Mouse (Mus musculus): ENCODE measurements around the gene Clcnka. TPM values are rescaled to one million over a fixed set of nuclear protein-coding genes. Genes with fewer than 3 reads are reported as not detected.

Clcnka gene
- polyA plus RNA-seq (2012; rRNA removed): 0.01 and 0.26 TPM in 2 replicates

GRCm38 (mm10) chr4:141398545-141398944 lies at the start of gene Clcnka:
Gene Clcnka (minus strand): TSS chr4:141398724.

GRCm38 (mm10) chr4:141444451-141445327 lies 46.2 kb upstream of the Clcnka start, which contains the start of gene Zbtb17:
Gene Zbtb17 (plus strand): TSS chr4:141444654.

GRCm38 (mm10) chr4:141435974-141436373 lies 37.5 kb upstream of the Clcnka start, which contains the start of gene Srarp:
Gene Srarp (minus strand): TSS chr4:141436105.

GRCm38 (mm10) chr4:141420192-141420829 lies 21.8 kb upstream of the Clcnka start, which contains the start of gene Hspb7:
Gene Hspb7 (plus strand): TSS chr4:141420779.

GRCm38 (mm10) chr4:141415924-141416323 lies 17.4 kb upstream of the Clcnka start, which contains the start of gene Clcnkb:
Gene Clcnkb (minus strand): TSS chr4:141416014.

GRCm38 (mm10) chr4:141367997-141368791 lies 30.3 kb downstream of the Clcnka start, which contains the start of gene Fam131c:
Gene Fam131c (plus strand): TSS chr4:141368220.

Other genes starting within 250 kb of the Clcnka start
- gene Rsg1, start 184.8 kb downstream of the Clcnka start, polyA plus RNA-seq (2012; rRNA removed): 4.7 and 6.5 TPM in 2 replicates
- 1.4 and 3.9 TPM in 2 replicates for gene Arhgef19, start 159.2 kb downstream of the Clcnka start, polyA plus RNA-seq (2012; rRNA removed)
- 7.2 and 7.7 TPM in 2 replicates for gene Epha2, start 97.5 kb downstream of the Clcnka start, polyA plus RNA-seq (2012; rRNA removed)
- 1.1 and 1.8 TPM in 2 replicates for gene Fam131c, start 30.5 kb downstream of the Clcnka start, polyA plus RNA-seq (2012; rRNA removed)
- gene Clcnkb, start 17.3 kb upstream of the Clcnka start, polyA plus RNA-seq (2012; rRNA removed): 0.02 and 0.32 TPM in 2 replicates
- gene Hspb7, start 22.1 kb upstream of the Clcnka start, polyA plus RNA-seq (2012; rRNA removed): 2.5 and 5.3 TPM in 2 replicates
- 0.09 TPM in 1 of 2 replicates, not detected in the other for gene Srarp, start 37.4 kb upstream of the Clcnka start, polyA plus RNA-seq (2012; rRNA removed)
- 48.1 and 56.3 TPM in 2 replicates for gene Zbtb17, start 45.9 kb upstream of the Clcnka start, polyA plus RNA-seq (2012; rRNA removed)
- 16.7 and 19.1 TPM in 2 replicates for gene Spen, start 139.9 kb upstream of the Clcnka start, polyA plus RNA-seq (2012; rRNA removed)
- 38.0 and 60.0 TPM in 2 replicates for gene Fblim1, start 207.4 kb upstream of the Clcnka start, polyA plus RNA-seq (2012; rRNA removed)
- 0.57 and 0.65 TPM in 2 replicates for gene Tmem82, start 219.9 kb upstream of the Clcnka start, polyA plus RNA-seq (2012; rRNA removed)
- 0.10 and 0.21 TPM in 2 replicates for gene Slc25a34, start 225.1 kb upstream of the Clcnka start, polyA plus RNA-seq (2012; rRNA removed)